Mouse (Mus musculus) heart, adult 2 months (tissue): ENCODE measurements at regions not wholly inside any gene's neighbourhood (a gene's known extent, or its start where the extent isn't known, plus 50 kb on each side); places are given as distances from the start of the nearest gene placed in this dataset.

ENCODE experiments used
- CTCF ChIP-seq: fragments of 200-600 bp; IDR thresholded peaks from 2 replicates; pipeline ENCODE4 v1.8.1; 2022; ENCODE audit warnings: antibody characterized with exemption, mild to moderate bottlenecking, moderate library complexity
- EP300 ChIP-seq: fragments of 200-500 bp; IDR thresholded peaks from 2 replicates; pipeline ENCODE4 v1.6.1; 2011; ENCODE audit warnings: low read depth, low read length, control low read depth; ENCODE audit not compliant: insufficient read depth

DNA sequence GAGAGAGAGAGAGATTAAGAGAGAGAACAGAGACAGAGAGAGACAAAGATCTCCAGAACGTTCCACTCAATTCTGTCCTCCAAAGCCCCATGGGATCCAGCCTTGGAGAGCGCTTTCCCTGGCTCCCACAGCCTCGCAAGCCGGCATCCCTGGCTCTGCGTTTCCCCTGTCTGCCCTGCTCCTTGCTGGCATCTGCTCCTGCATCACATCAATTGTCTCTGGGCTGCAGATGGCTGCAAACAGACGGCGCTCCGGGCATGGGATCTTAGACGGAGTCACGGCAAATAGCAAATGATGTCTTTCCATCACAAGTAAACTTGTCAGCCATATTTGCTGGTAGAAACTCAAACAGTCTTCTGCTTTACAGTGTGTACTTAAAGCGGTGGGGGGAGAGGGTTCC, 428.4 kb downstream of the Cd83 start:
- TF ChIP-seq CTCF (no peak), EP300 (no peak)
